Mouse (Mus musculus): ENCODE results near the gene Crlf1. TPM values are rescaled to one million over a fixed set of nuclear protein-coding genes. Genes with fewer than 3 reads are reported as not detected.
A peak's percentile ranks its signal among the peaks of the same experiment; 100 is the strongest.

The Crlf1 gene
- total RNA-seq, 2 experiments from 2014 or later: 2.8 to 3.4 TPM

DNA sequence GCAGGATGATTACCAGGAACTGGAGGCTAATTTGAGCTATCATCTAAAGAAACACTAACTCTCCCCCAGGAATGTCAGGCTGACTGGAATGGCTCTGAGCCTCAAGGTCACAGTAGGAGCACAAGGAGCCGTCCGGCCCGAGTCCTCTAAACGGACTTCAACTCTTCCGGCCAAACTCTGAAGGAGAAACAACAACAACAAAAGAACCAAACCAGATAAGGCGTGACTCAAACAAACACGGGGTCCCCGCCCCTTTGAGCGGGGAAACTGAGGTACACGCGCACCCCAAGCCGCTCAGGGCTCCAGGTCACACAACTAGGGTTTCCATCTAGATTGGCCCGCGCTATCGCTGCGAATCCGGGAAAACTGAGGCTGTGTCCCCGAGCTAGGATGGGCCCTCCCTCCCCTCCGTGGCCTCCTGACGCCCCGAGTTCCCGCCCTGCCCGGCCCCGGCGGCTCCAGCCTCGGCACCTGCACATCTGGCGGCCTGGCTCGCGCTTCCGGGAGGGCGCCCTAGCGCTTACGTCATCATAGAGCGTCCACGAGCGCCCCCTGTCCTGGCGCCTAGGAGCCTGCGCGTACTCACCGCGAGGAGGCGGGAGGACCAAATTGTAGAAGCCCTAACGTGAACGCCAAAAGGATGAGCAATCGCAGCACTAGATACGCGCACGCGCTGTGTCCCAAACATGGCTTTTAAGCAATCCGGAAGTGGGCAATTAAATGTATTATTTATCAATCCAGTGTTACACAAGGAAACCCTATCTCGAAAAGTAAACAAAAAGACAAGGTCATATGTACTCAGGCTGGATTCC lies 29.8 kb downstream of the Crlf1 start:
- DNase-seq: peak; percentile 92

DNA sequence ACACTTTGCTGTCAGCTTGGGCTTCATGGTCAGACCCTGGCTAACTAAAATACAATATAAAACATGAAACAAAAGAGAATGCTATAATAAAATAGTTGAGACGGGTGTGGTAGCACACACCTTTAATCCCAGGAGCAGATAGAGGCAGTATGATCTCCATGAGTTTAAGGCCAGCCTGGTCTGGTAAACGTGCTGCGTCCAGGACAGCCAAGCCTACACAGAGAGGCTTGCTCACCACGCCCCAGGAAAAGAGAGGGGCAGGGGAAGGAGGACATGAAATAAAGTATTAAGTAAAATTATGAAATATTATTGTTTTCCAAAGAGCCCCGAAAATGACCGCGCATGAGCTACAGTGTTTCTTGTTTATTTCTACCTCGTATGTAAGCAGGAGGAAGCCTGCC lies 34.2 kb downstream of the Crlf1 start:
- no peak for DNase-seq

DNA sequence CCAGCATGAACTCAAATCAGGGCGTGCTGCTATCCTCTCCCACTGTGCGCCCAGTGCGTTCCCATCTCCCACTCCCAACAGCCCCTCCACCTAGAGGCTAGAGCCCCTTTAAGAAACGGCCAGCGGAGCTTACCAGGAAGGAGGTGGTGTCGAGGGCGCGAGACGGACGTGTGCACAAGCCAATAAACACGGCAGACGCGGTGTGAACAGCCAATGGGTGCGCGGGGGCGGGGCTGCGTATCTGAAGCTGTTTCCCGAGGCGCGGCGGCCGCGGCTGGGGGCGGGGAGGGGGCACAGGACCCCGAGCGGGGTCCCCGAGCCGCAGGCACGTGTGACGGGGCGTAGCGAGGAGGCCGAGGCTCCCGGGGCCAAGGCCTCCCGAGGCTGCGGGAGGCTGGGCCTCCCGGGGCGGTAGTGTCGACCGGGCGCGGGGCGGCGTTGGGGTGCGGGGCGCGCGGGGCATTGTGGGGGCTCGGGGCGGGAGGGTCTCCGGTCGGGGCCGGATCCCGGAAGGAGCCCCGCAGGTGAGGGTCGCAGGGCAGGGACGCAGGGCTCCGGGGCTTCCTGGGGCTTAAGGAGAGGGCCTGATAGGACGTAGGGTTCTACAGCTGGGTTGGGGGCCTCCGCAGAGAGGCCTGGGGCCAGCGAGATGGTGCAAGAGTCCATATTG lies 34.7 kb downstream of the Crlf1 start, which contains the start of the genes Fkbp8 and Kxd1:
Fkbp8 (plus strand) TSS at position 213 of the 670 bp plus-strand sequence.
Kxd1 (minus strand) TSS at position 445 of the 670 bp plus-strand sequence.
- peak; percentile 97 for DNase-seq

DNA sequence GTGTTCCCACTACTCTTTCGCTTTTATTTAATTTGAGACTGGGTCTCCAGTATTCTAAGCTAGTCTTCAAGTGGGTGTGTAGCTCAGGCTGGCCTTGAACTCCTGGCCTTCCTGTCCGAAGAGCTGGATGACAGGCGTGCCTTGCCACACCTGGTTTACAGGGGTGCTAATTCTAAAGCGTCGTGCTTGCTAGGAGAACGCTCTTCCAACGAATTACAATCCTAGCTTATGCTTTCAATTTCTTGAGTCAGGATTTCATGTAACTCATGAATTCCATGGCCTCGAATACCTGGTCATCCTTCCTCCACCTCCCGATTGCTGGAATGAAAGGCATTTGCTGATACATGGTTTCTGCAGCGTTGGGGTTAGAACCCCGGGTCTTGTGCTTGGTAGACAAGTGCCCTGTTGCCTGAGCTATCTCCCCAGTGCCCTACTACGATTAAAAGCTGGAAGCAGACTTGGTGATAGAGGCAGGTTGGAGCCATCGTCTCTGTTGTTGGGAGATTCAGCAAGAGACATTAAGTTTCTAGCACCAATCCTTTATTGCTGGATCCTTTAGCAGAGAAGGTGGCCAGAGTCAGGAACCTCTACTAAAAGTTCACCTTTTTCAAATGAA lies 35.3 kb downstream of the Crlf1 start:
- no peak for DNase-seq

DNA sequence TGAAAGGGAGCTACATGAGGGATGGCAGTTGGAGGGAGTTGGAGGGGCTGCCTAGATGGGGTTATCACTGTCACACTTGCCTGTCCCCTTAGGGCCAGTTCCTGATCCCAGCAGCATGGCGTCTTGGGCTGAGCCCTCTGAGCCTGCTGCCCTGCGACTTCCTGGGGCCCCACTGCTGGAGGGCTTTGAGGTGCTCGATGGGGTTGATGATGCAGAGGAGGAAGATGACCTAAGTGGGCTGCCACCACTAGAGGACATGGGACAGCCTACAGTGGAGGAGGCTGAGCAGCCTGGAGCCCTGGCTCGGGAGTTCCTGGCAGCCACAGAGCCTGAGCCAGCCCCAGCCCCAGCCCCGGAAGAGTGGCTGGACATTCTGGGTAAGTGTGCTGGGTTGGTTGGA lies 36.3 kb downstream of the Crlf1 start:
- no peak for DNase-seq

DNA sequence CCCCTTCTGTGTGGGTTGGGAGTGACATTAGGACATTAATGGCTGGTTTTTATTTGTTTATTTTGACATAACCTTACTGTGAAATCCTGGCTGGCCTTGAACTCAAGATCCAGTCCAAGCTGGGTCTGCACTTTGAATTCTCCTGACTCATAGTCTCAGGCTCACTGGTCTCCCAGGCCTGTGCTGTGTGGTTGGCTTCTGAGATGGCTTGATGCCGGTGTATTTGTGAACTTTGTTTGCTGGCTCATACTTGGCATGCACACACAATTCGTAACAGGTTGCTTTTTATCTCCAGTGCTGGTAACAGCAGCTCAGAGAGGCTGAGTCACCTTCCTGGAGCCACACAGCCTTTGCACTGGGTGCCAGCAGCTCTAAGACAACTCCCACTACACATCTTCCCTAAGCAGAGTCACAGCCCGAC lies 36.8 kb downstream of the Crlf1 start:
- no peak for DNase-seq

DNA sequence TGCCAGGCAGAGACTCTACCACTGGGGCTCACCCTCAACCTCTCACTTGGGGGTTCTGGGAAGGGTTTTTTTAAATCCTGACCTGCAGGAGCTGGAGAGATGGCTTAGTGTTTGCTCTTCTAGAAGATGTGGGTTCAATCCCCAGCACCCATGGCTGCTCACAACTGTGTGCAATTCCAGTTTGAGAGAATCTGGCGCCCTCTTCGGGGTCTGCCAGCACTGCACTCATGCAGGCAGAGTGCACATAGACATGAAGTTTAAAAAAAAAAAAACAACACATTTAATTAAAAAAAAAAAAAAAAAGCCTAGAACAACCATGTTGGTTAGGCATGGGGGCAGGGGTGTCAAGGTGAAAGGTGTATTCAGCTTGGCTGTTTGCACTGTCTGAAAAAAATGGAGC lies 37.4 kb downstream of the Crlf1 start:
- DNase-seq: no peak

DNA sequence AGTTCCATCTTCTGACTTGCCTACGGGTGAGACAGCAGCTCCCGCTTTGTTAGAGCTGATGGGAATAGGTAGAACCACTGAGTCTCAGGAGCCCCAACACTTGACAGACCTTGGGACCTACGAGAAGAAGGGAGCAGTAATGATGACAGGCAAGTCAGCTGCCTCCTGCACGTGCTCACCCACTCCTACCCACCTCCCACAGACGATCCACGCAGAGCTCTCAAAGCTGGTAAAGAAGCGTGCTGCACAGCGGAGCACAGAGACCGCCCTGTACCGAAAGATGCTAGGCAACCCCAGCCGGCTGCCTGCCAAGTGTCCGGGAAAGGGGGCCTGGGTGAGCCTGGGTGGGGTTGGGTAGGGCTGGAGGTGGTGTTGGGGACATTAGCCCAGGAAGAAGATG lies 41.3 kb downstream of the Crlf1 start:
- DNase-seq: no peak

DNA sequence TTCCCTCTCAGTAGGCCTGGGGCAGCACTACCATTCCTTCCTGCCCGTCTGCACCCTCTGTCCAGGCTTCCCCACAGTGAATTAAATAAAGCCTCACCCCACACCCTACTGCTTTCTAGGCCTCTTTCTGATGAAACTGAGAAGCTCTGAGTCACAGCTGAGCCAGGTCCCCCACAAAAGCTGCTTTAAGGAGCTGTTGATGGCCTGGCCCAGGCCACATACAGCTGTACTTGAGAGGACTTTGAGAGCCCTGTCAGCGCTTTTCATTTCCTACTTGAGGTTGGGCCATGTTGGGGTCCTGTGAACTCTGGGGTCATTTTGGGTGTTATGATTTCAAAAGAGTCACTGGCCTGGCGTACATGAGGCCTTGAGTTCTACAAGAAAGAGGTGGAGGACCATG lies 42.3 kb downstream of the Crlf1 start:
- DNase-seq: no peak

DNA sequence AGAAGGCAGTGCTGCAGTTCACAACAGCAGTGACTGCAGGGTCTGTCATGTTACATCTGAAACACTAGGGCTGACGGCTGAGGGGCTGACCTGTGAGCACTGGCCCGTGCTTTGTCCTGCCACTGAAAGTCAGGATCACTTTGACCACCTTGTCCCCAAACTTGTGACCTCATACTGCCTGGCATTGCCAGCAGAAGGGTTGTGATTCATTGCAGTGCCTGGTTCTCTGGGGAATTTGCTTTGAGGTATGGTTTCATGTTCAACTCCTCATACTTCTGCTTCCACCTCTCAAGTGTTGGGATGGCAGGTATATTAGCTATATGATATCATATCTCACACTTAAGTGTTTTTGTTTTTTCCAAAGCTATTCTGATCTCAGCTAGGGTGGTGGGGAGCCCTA lies 42.7 kb downstream of the Crlf1 start:
- no peak for DNase-seq

DNA sequence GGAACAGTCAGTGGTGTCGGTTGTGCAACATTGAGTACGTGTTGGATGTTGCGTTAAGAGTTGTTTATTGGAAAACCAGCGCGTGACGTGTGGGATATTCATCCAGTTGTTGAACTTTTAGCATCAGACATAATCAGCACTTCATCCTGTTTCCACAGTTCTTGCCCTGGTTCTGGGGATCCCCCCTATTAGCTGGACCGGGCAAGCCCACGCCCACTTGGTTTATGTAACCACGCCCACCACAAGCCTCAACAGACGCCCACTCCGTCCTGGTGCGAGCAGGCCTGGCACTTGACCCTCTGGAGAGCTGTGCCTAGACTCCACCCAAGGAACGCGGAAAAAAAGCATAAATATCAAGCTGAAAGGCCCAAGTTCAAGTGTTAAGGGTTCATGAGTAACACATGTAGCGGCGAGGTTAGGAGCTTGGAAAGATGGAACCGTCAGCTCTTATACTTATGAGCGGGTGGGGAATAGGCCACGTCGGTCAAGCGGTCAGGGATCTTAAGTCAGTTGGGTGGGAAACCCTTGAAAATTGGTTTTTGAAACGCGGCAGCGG lies 45.1 kb downstream of the Crlf1 start:
- no peak for DNase-seq

DNA sequence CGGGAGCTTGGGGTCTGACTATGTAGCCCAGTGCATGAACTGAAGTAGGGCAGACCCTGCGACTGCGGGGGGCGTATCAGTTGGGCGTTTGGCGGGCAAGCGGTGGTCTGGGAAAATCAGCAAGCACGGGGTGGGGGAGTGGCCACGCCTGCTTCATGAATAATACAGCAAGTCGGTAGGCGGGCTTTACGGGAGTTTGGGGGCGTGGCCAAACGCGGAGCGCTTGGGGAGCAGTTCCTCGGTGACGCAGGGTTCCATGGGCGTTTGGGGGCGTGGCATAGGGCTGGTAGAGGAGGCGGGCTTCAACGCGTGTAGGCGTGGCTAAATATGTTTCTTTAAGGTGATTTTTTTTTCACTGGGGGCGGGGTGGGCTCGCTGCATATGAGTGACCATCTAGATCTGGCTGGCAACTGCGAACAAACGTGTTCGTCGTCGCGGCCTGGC lies 45.7 kb downstream of the Crlf1 start:
- DNase-seq: peak; percentile 100

DNA sequence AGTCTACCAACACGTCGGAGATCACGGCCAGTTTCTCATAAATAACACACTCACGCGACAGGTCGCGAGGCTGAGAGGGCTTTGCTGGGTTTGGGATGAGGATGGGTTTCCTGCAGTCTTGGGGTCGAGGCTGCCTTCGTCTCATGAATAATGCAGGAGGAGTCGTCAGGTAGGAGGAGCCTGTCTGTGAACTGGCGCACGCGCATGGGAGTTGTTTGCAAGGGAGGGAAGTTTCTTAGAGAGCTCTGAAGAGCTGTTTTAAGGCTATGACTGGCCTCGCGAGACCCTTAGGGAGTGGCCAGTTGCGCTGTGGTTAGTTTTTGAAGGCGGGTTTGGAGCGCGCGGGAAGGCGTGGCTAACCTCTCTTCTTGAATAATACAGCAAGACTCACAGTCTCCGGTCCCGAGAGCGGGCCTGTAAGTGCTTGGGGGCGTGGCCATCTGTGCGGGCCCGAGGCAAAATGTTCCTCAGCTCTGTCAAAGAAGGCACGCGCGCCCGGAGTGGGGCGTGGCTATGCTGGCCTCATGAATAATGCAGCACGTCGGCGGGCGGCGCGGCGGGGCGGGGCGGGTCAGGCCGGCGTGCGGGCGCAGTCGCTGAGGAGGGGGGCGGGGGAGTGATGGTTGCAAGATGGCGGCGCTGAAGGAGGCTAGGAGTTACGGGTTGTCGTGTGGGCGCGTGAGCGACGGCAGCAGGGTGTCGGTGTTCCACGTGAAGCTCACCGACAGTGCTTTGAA lies 46.3 kb downstream of the Crlf1 start, which contains the start of gene Ell:
Ell (plus strand) TSS at position 381 of the 737 bp plus-strand sequence.
- peak; percentile 99 for DNase-seq

DNA sequence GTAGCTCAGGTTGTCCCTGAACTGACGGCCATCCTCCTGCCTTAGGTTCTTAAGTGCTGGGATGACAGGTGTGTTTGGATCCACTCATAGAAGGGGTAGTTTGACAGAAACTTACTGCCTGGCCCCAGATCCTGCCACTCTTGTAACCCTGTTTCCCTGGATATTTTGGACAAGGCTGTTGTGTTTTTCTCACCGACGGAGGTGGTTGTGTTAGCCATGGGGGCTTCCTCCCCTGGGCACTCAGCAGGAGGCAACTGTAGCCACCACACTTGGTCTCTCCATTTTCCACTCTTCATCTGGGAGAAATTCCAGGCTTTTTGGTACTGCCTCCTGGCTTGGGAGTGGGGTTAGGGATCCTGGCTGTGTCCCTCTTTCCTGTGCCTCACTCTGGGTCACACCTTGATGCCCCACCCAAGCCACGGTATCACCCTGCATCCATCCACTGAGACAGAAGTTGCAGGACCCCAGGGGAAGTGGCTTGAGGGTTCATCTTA lies 47.1 kb downstream of the Crlf1 start:
- no peak for DNase-seq

DNA sequence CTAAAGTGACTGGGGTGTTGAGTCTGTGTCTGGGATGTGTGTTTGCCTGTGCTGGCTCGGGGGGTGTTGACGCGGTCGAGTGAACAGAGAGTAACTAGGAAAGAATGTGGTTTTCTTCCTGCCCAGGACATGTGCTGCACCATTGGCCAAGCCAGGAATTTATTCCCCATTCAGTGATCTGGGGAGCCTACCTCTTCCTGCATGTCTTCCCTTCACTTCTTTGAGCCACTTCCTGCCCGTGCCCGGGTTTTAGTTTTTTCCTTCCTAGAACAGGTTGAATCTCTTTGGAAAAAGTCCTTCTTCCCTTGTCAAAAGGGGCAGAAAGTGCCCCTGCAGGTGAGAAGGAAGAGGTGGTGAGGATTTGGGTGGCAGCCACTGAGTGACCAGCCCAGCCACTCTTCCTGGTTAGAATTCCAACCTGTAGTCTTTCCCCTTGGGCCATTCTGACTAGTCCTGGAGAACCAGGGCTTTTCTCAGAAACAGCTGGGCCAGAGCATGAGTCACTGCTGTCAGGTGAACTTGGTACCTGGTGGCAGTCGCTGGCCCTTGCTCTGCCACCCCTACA lies 47.6 kb downstream of the Crlf1 start:
- no peak for DNase-seq

DNA sequence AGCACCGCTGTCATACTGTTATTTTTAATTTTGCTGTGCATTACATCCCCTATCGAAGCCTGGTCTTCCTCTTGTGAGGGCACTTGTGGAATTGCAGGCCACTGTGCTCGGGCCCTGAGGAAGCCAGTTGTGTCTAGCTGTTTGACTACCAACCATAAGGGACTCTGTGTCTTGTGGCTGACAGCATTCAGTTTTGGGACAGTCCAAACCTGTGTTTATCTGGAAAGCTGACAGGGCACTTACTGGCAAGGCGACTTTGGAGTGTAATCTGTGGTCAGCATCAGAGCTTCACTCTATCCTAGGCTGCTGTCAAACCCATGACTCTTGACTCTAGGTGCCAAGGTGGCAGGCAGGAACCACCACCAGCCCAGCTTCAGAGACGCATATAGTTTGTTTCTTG lies 48.1 kb downstream of the Crlf1 start:
- DNase-seq: no peak

DNA sequence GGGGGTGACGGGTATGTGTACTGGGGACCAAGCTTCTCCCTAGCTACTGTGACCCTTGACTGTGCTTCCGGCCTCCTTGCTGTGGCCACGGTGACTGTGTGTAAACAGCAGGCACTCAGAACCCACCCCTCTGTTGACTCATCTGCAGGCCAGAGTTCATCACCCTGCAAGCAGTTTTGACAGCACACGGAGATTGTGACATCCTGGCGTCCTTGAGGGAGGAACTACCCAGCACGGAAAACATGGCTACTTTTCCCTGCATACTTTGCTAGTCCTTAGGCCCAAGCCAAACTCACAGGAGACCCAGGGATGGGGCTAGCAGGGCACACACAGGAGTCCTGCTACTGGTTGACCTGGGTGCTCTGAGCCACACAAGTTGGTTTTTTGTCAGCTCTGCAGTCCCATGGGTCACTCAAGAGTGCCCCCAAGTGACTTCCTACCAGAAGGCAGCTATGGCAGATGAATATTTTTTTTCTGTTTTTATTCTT lies 51.3 kb downstream of the Crlf1 start:
- DNase-seq: no peak

DNA sequence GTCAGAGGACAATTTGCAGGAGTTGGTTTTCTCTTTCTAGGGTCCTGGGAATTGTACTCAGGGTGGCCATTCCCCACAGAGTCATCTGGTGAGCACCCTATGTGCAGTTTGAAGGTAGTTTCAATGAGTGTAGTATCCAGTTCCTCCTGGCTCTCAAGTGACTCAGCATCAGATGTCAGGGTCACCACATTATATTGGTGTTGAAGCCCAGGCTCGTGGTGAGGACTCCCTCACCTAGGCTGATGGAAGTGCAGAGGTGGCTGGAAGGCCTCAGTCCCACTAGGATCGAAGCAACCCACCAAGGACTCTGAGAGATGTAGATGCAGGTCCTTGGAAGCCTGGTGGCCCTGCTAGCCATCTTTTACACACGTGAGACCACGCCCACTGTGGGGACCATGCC lies 53.5 kb downstream of the Crlf1 start:
- DNase-seq: no peak

DNA sequence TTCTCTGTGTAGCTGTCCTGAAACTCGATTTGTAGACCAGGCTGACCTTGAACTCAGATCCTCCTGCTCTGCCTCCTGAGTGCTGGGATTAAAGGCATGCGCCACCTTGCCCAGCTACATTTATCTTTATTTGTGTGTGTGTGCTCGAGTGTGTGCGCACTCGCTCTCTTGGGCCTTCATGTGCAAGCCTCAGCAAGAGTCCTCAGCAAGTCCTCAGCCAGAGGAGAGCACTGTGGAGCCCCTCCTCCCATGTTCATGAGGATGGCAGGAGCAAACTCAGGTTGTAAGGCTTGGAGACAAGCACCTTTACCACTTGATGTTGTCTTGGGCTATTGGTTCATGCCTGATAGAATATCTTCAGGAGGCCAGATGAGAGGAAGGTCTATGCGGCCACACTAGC lies 54.8 kb downstream of the Crlf1 start:
- no peak for DNase-seq

DNA sequence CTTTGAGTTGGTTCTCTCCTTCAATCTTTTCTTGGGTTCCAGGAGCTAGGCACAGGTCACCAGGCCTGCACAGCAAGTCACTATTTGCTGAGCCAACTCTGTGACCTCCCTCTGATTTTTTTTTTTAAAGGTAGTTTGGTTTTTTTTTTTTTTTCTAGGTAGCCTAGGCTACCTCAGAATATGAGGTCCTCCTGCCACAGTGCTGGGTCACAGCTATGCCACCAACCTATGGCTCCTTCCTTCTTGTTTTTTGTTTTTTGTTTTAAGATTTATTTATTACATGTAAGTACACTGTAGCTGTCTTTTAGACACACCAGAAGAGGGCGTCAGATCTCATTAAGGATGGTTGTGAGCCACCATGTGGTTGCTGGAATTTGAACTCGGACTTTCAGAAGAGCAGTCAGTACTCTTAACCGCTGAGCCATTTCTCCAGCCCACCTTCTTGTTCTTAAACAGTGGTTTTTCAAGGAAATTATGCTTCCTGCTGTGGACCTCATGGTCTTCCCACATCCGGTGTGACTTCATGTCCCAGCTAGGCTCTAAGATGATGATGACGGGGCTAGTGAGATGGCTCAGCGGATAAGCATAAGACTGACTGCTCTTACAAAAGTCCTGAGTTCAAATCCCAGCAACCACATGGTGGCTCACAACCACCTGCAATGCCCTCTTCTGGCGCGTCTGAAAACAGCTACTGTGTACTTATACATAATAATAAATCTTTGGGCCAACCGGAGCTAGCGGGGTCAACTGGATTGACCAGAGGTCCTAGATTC lies 56.6 kb downstream of the Crlf1 start:
- no peak for DNase-seq

Measured in gastrocnemius, postnatal 10 days (tissue).